ENCODE assay signal across 8 mouse cellular contexts in the genomic region with DNA sequence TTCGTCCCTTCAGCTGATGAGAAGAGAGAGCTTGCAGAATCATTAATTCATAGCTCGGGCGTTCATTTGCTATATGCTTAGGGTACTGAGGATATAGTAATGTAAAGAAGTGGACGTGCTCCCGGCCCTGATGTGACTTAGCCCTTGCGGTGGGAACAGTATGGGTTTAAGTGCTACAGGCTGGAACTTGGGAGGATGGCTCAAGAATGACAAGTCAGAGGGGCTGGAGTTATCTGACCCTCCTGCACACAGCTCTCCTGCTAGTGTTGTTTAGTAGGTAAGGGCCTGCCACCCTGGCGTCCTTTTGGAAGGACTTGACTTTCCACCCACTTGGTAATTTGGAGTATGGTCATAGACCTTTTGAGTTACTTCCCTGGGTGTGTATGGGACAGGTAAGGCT. TPM values are rescaled to one million over a fixed set of nuclear protein-coding genes. Genes with fewer than 3 reads are reported as not detected.
DNase-seq lines count a peak whose midpoint lies in the region; ATAC-seq and TF ChIP-seq lines count a peak whose summit lies in the region.

No protein-coding gene starts in this region.

- no peak for TF ChIP-seq CTCF in bone marrow macrophage, adult 2 months (IDR thresholded peaks at IDR 0.05; ENCODE audit: low read depth, low read length)

- H3K27me3 ChIP-seq in hindbrain, embryonic 13.5 days, result no peaks in the 10 kb centered on the region
- H3K27me3 ChIP-seq in midbrain, embryonic 14.5 days (ENCODE audit: control insufficient read depth, insufficient read depth, low read length), result no peaks in the 10 kb centered on the region

- no peak for ATAC-seq in hindbrain, embryonic 13.5 days (ENCODE audit: low FRiP score)
- ATAC-seq in midbrain, embryonic 14.5 days (ENCODE audit: low FRiP score, low TSS enrichment), result no peak
- no peak for ATAC-seq in activated CD4-positive, CD25-positive, alpha-beta regulatory T cell, adult 4 months

- H3K9ac ChIP-seq in hindbrain, embryonic 13.5 days, result peak overlapping the region; percentile 94
- H3K9ac ChIP-seq in midbrain, embryonic 14.5 days (replicated peaks; ENCODE audit: low read length), result peak overlapping the region; percentile 94

- H3K4me3 ChIP-seq in bone marrow macrophage, adult 2 months (ENCODE audit: insufficient read depth, low read length), result peak overlapping the region; percentile 93
- peak overlapping the region; percentile 83 for H3K4me3 ChIP-seq in hindbrain, embryonic 13.5 days
- H3K4me3 ChIP-seq in midbrain, embryonic 14.5 days (replicated peaks; ENCODE audit: low read depth, low read length), result peak overlapping the region; percentile 75

- H3K27ac ChIP-seq in bone marrow macrophage, adult 2 months (ENCODE audit: insufficient read depth, low read depth, low read length), result peak overlapping the region; percentile 82
- peak overlapping the region; percentile 88; the same call in 1 of the 2 replicates for H3K27ac ChIP-seq in hindbrain, embryonic 13.5 days
- no peak overlapping the region for H3K27ac ChIP-seq in midbrain, embryonic 14.5 days (replicated peaks; ENCODE audit: low read depth, low read length)

- H3K4me1 ChIP-seq in bone marrow macrophage, adult 2 months (ENCODE audit: control insufficient read depth, insufficient read depth, low read length), result peaks cover 32% of the 10 kb centered on the region
- H3K4me1 ChIP-seq in hindbrain, embryonic 13.5 days (replicated peaks), result peaks cover 35% of the 10 kb centered on the region
- H3K4me1 ChIP-seq in midbrain, embryonic 14.5 days (ENCODE audit: control insufficient read depth, insufficient read depth, low read length), result peaks cover 25% of the 10 kb centered on the region

- no peak for TF ChIP-seq POLR2A in bone marrow macrophage, adult 2 months (IDR thresholded peaks at IDR 0.05; ENCODE audit: borderline replicate concordance, low read depth, low read length)

- H3K4me2 ChIP-seq in hindbrain, embryonic 13.5 days, result peak overlapping the region; percentile 82
- peak overlapping the region; percentile 77 for H3K4me2 ChIP-seq in midbrain, embryonic 14.5 days (ENCODE audit: low read length)

- H3K36me3 ChIP-seq in hindbrain, embryonic 13.5 days, result no peaks in the 10 kb centered on the region
- no peaks in the 10 kb centered on the region for H3K36me3 ChIP-seq in midbrain, embryonic 14.5 days (ENCODE audit: control insufficient read depth, insufficient read depth, low read length)

- 38% methylated on average over 7 of the region's 7 CpGs for WGBS in hindbrain, embryonic 13.5 days
- 42% methylated on average over 7 of the region's 7 CpGs for WGBS in midbrain, embryonic 14.5 days

- peak; percentile 25 for DNase-seq in kidney, adult 18-20 months
- DNase-seq in kidney, postnatal 10 days, result no peak
- DNase-seq in midbrain, embryonic 14.5 days, result no peak
- no peak for DNase-seq in right cerebral cortex, postnatal 14 days
- no peak for DNase-seq in adrenal gland, adult 8-10 months

- H3K9me3 ChIP-seq in hindbrain, embryonic 13.5 days, result no peaks in the 10 kb centered on the region
- H3K9me3 ChIP-seq in midbrain, embryonic 14.5 days (ENCODE audit: control insufficient read depth, low read length), result no peaks in the 10 kb centered on the region

RNA-seq across cellular contexts. Expression of a gene that starts 0.9 kb away (rescaled TPM):
- polyA plus RNA-seq in bone marrow macrophage, adult 2 months (2012; ENCODE audit: insufficient read depth, insufficient read length, missing spikeins), result 173 and 209 TPM in 2 replicates
- polyA plus RNA-seq in hindbrain, embryonic 13.5 days (2015; fragmentation: Nextera tagmentation; extraction: Ambion mirVana), result 93.0 and 93.5 TPM in 2 replicates
- polyA plus RNA-seq in midbrain, embryonic 14.5 days (2014; fragmentation: Nextera tagmentation; extraction: Ambion mirVana), result 94.6 and 126 TPM in 2 replicates
- 10 to 100 TPM; 94.6 to 95.8 TPM for polyA plus RNA-seq in activated CD4-positive, CD25-positive, alpha-beta regulatory T cell, adult 4 months (2017; shearing (Covaris generic))
- total RNA-seq in adrenal gland, adult 8-10 months (2022), result 100 to 1,000 TPM; 139 to 231 (median 191) TPM

RNA-seq across cellular contexts. Expression of a gene that starts 18.7 kb away (rescaled TPM):
- polyA plus RNA-seq in bone marrow macrophage, adult 2 months (2012; ENCODE audit: insufficient read depth, insufficient read length, missing spikeins), result not detected in 2 replicates
- polyA plus RNA-seq in hindbrain, embryonic 13.5 days (2015; fragmentation: Nextera tagmentation; extraction: Ambion mirVana), result not detected in 2 replicates
- not detected in 2 replicates for polyA plus RNA-seq in midbrain, embryonic 14.5 days (2014; fragmentation: Nextera tagmentation; extraction: Ambion mirVana)
- polyA plus RNA-seq in activated CD4-positive, CD25-positive, alpha-beta regulatory T cell, adult 4 months (2017; shearing (Covaris generic)), result under 1 TPM in 1 of 2 experiments, not detected in 1; 0.66 TPM
- not detected for total RNA-seq in adrenal gland, adult 8-10 months (2022)

RNA-seq across cellular contexts. Expression of a gene that starts 41.1 kb away (rescaled TPM):
- 35.2 and 40.5 TPM in 2 replicates for polyA plus RNA-seq in bone marrow macrophage, adult 2 months (2012; ENCODE audit: insufficient read depth, insufficient read length, missing spikeins)
- polyA plus RNA-seq in hindbrain, embryonic 13.5 days (2015; fragmentation: Nextera tagmentation; extraction: Ambion mirVana), result 218 and 235 TPM in 2 replicates
- 214 and 233 TPM in 2 replicates for polyA plus RNA-seq in midbrain, embryonic 14.5 days (2014; fragmentation: Nextera tagmentation; extraction: Ambion mirVana)
- polyA plus RNA-seq in activated CD4-positive, CD25-positive, alpha-beta regulatory T cell, adult 4 months (2017; shearing (Covaris generic)), result 100 to 1,000 TPM; 177 to 183 TPM
- 100 to 1,000 TPM in 2 of 4 experiments, 10 to 100 TPM in 2; 67.8 to 135 (median 88.5) TPM for total RNA-seq in adrenal gland, adult 8-10 months (2022)

RNA-seq across cellular contexts. Expression of a gene that starts 41.2 kb away (rescaled TPM):
- polyA plus RNA-seq in bone marrow macrophage, adult 2 months (2012; ENCODE audit: insufficient read depth, insufficient read length, missing spikeins), result 23.3 TPM in 2 replicates
- polyA plus RNA-seq in hindbrain, embryonic 13.5 days (2015; fragmentation: Nextera tagmentation; extraction: Ambion mirVana), result 36.7 and 38.6 TPM in 2 replicates
- polyA plus RNA-seq in midbrain, embryonic 14.5 days (2014; fragmentation: Nextera tagmentation; extraction: Ambion mirVana), result 31.5 and 49.6 TPM in 2 replicates
- 10 to 100 TPM; 19.5 to 20.7 TPM for polyA plus RNA-seq in activated CD4-positive, CD25-positive, alpha-beta regulatory T cell, adult 4 months (2017; shearing (Covaris generic))
- total RNA-seq in adrenal gland, adult 8-10 months (2022), result 10 to 100 TPM; 45.9 to 83.0 (median 54.5) TPM
